Mouse (Mus musculus): ENCODE measurements at regions not wholly inside any gene's neighbourhood (a gene's known extent, or its start where the extent isn't known, plus 50 kb on each side); places are given as distances from the start of the nearest gene placed in this dataset.
A peak's percentile ranks its signal among the peaks of the same experiment; 100 is the strongest.

DNA sequence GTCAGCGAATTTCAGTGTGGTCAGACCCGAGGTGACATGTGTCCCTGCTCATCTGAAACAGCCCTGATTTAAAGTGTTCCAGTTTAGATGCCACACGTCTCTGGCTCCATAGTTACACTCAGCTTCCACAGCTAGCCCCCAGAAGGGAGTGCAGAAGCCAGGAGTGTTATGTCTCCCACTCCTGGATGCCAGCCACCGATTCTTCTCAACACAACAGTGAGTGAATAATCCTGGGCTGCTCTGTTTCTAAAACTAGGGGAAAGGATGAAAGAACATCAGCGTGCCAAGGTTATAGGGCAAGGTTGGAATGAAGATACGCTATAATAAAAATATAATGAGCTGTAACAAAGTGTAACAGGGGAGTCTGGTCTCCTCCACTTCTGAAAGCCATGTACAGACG, 51.5 kb upstream of the Stmnd1 start:
- WGBS: 73% methylated on average over 7 of the region's 7 CpGs
- no peak overlapping the region for H3K4me3 ChIP-seq
- no peak overlapping the region for H3K4me2 ChIP-seq
- no peaks in the 10 kb centered on the region for H3K27me3 ChIP-seq
- H3K27ac ChIP-seq: no peak overlapping the region
- no peaks in the 10 kb centered on the region for H3K36me3 ChIP-seq
- H3K9ac ChIP-seq: no peak overlapping the region
- ATAC-seq (replicated peaks; ENCODE audit: insufficient number of reproducible peaks, insufficient read depth, low FRiP score, low read depth): no peak
- H3K4me1 ChIP-seq (replicated peaks): 0 out of 2 replicates have a peak, but pooled peaks cover 10% of the 10 kb centered on the region
- H3K9me3 ChIP-seq (replicated peaks): no peaks in the 10 kb centered on the region

DNA sequence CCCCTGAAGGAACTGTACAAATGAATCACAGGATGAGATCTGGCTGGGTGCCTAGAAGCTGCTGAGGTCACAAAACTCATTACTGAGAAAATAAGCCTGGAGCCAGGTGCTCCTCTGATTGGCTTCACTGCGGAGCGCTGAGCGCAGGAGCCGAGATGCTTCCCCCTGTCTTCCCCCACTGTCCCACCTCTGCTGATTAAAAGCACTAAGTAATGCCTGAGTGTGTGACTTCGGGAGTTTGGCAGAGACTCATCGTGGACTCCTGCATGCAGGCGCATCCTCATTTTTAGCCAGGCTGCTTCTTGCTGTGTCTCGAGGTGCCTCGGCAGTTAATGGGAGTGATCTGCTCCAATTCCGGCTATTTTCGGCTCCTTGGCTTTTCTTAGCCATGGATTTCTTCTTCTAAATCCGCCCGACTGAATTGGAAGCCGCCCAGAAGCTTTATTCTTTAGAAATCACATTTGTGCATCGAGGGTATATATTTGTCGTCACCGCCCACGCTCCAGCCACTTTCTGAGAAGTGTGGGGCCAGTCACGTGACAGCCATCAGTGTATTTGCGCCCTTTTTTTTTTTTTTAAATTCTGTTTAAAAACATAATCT, 55.3 kb upstream of the Stmnd1 start:
- H3K27me3 ChIP-seq: no peaks in the 10 kb centered on the region
- 0 out of 2 replicates have a peak, but pooled peaks cover 6% of the 10 kb centered on the region for H3K4me1 ChIP-seq (replicated peaks)
- H3K9me3 ChIP-seq (replicated peaks): no peaks in the 10 kb centered on the region
- H3K27ac ChIP-seq: no peak overlapping the region
- peak overlapping the region; percentile 44 for H3K4me2 ChIP-seq
- no peak overlapping the region for H3K4me3 ChIP-seq
- WGBS: 64% methylated on average over 20 of the region's 20 CpGs
- no peak for ATAC-seq (replicated peaks; ENCODE audit: insufficient number of reproducible peaks, insufficient read depth, low FRiP score, low read depth)
- no peak overlapping the region for H3K9ac ChIP-seq
- H3K36me3 ChIP-seq: no peaks in the 10 kb centered on the region

DNA sequence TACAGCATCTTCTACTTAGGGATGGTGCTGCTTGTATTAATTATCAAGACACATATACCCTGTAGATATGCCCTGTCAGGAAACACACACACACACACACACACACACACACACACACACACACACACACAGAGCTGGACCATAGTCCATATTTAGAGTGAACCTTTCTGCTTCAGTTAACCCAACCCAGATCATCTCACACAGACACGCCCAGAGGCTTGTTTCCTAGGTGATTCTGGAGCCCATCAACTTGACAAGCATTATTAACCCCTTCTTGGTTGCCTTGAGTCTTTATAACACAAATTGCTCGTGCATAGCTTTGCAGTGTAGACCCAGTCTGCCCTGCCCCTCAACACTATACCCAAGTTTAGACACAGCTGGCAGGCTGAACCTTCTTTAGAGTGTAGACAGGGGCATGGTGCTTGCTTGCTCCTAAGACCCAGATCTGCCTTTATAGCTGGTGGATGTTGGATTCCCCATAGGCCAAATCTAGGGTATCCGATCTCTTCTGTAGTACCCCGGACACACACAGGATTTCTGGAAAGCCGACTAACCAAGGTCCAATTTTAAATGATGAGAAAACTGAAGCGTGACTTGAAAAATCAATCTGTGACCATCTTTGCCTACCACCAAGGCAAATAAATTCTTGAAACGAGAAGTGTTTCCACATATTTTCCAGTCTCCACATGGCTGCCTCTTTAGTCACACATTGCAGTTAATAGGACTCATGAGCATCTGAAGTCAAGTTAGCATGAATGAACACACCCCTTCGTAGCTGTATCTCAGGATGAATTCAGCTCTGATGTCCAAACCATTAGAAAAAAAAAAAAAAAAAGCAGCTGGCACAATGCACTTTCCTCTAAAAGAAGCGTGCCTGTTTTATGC, 56.3 kb upstream of the Stmnd1 start:
- Histone ChIP-seq H3K4me2 (no peak overlapping the region), H3K4me1 (replicated peaks) (0 out of 2 replicates have a peak, but pooled peaks cover 6% of the 10 kb centered on the region), H3K9me3 (replicated peaks) (no peaks in the 10 kb centered on the region), H3K36me3 (no peaks in the 10 kb centered on the region), H3K27ac (no peak overlapping the region), H3K27me3 (no peaks in the 10 kb centered on the region), H3K9ac (no peak overlapping the region), H3K4me3 (no peak overlapping the region)
- ATAC-seq (replicated peaks; ENCODE audit: insufficient number of reproducible peaks, insufficient read depth, low FRiP score, low read depth): no peak
- 76% methylated on average over 9 of the region's 9 CpGs for WGBS

DNA sequence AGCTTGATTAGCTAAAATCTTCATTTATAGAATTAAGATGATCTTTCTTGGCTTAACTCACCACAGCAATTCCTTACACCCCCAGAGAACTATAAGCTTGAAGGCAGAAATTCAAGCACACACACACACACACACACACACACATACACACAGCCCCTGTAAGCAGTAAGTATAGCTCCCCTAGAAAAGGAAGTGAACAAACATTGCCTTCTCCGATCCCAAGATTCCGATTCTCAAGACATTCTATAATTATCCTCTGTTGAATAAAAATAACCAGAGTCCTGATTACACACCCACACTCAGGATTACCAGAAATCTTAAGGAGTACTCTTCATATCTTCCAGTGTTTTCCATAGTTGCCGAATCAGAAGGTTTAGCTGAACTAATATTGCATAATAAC, 70.0 kb upstream of the Stmnd1 start:
- H3K4me2 ChIP-seq: no peak overlapping the region
- H3K27me3 ChIP-seq: no peaks in the 10 kb centered on the region
- H3K9me3 ChIP-seq (replicated peaks): no peaks in the 10 kb centered on the region
- WGBS: 58% methylated on average over 3 of the region's 3 CpGs
- no peak overlapping the region for H3K4me3 ChIP-seq
- no peak overlapping the region for H3K9ac ChIP-seq
- H3K4me1 ChIP-seq (replicated peaks): no peaks in the 10 kb centered on the region
- no peaks in the 10 kb centered on the region for H3K36me3 ChIP-seq
- no peak for ATAC-seq (replicated peaks; ENCODE audit: insufficient number of reproducible peaks, insufficient read depth, low FRiP score, low read depth)
- H3K27ac ChIP-seq: no peak overlapping the region

DNA sequence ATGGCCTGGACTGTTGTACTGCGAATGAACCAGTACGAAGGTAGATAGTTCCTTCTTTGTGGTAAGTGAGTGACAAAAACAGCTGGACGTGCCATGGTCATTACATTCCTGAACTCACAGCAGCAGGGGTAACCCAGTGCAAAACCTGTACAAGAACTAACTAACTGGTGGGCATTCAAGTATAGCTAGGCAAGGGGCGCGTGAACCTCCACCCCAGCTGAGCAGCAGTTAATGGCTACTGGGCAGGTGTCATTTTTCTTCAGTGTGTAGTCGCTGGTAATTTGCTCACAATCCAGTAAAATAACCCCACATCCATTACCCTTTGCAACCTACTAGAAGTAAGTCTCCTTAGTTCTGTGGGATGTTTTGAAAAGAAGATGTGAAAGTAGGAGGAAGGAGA, 70.9 kb upstream of the Stmnd1 start:
- ATAC-seq (replicated peaks; ENCODE audit: insufficient number of reproducible peaks, insufficient read depth, low FRiP score, low read depth): no peak
- H3K9me3 ChIP-seq (replicated peaks): no peaks in the 10 kb centered on the region
- no peak overlapping the region for H3K4me2 ChIP-seq
- no peaks in the 10 kb centered on the region for H3K27me3 ChIP-seq
- no peak overlapping the region for H3K9ac ChIP-seq
- no peak overlapping the region for H3K4me3 ChIP-seq
- H3K4me1 ChIP-seq (replicated peaks): no peaks in the 10 kb centered on the region
- H3K27ac ChIP-seq: no peak overlapping the region
- no peaks in the 10 kb centered on the region for H3K36me3 ChIP-seq
- 84% methylated on average over 6 of the region's 6 CpGs for WGBS

DNA sequence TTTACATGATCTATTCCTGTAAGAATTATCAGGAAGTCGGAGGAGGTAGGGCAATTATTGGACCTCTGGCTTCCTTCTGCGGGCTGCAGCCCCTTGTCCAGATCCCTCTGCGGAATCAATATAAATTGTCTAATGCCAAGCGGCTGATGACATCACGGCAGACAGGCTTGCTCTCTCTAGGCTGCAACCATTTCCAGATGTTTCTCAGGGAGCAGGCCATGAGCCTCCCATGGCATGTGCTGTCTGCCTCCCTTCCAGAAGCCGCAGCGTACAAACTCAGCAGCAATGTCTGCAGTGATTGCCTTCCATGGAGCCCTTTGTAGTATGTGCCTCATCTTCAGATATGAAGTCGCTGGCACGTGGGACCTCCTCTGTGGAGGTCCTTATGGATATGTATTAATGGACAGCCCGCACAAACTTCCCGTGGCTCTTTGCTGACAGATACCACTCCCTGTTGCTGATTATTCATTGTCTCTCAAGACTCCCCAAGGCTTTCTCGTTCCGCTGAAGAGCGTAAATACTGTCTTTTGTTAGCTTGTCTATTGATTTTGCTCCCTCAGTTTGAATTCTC, 72.4 kb upstream of the Stmnd1 start:
- no peak overlapping the region for H3K4me3 ChIP-seq
- H3K9me3 ChIP-seq (replicated peaks): no peaks in the 10 kb centered on the region
- no peak for ATAC-seq (replicated peaks; ENCODE audit: insufficient number of reproducible peaks, insufficient read depth, low FRiP score, low read depth)
- H3K9ac ChIP-seq: no peak overlapping the region
- no peaks in the 10 kb centered on the region for H3K27me3 ChIP-seq
- H3K4me1 ChIP-seq (replicated peaks): no peaks in the 10 kb centered on the region
- 79% methylated on average over 14 of the region's 14 CpGs for WGBS
- H3K36me3 ChIP-seq: no peaks in the 10 kb centered on the region
- no peak overlapping the region for H3K4me2 ChIP-seq
- H3K27ac ChIP-seq: no peak overlapping the region

DNA sequence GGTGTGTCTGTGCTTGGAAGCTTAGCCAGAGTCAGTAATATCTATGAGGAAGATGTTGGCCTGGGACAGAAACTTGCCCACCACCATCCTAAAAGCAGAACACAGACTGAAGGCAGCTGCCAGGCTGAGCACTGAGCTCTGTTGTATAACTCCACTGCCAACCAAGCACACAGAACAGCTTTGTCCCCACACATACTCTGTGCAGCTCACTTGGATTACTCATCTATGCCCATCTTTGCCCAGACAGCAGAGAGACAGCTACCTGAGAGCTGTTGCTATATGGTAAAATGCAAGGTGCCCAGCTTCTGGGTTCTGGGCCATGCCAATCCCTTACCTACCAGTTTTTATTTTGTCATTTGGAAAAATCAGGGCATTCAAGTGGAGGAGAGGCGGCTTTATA, 80.4 kb upstream of the Stmnd1 start:
- H3K4me1 ChIP-seq (replicated peaks): no peaks in the 10 kb centered on the region
- H3K27me3 ChIP-seq: no peaks in the 10 kb centered on the region
- no peaks in the 10 kb centered on the region for H3K9me3 ChIP-seq (replicated peaks)
- H3K4me2 ChIP-seq: no peak overlapping the region
- 85% methylated on average over 1 of the region's 1 CpGs for WGBS
- H3K9ac ChIP-seq: no peak overlapping the region
- H3K36me3 ChIP-seq: no peaks in the 10 kb centered on the region
- H3K27ac ChIP-seq: no peak overlapping the region
- no peak overlapping the region for H3K4me3 ChIP-seq
- ATAC-seq (replicated peaks; ENCODE audit: insufficient number of reproducible peaks, insufficient read depth, low FRiP score, low read depth): no peak

DNA sequence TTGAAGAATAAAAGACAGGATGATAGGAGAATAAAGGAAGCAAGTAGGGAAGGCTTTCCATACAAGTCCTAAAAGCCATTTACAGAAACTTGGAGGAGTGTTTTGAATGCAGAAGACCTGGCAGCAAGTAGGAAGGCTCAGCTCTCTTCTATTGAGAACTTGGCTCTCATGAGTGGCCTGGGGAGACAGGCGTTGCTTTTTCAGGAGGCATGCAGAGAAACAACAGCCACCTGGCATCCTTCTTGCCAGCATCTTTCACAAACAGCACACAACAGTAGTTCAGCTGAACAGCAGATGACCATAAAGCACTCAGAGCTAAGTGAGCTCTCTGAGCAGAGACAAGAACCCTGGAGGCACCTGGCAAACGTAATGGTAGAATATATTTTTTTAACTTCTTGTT, 83.8 kb upstream of the Stmnd1 start:
- H3K9me3 ChIP-seq (replicated peaks): no peaks in the 10 kb centered on the region
- no peak overlapping the region for H3K4me3 ChIP-seq
- H3K4me2 ChIP-seq: no peak overlapping the region
- H3K4me1 ChIP-seq (replicated peaks): no peaks in the 10 kb centered on the region
- no peak for ATAC-seq (replicated peaks; ENCODE audit: insufficient number of reproducible peaks, insufficient read depth, low FRiP score, low read depth)
- H3K9ac ChIP-seq: no peak overlapping the region
- H3K27ac ChIP-seq: no peak overlapping the region
- H3K36me3 ChIP-seq: no peaks in the 10 kb centered on the region
- 65% methylated on average over 2 of the region's 2 CpGs for WGBS
- no peaks in the 10 kb centered on the region for H3K27me3 ChIP-seq

DNA sequence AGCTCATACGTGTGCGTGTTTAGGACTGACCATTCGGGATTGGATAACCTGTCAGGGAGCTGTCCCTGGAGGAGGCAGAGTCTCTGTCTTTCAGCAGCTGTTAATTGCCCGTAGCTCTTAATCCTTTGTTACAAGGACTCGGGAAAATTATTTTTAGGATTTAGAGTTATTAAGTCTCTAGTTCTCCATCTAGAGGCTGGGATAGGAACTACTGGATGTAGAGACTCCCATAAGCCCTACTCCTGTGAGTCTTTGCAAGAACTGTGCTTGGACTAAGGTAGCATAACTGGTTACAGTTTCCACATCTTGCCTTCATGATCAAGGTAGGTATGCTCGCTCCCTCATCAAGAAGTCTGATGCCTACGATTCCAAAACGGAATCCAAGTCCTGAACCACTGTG, 90.7 kb upstream of the Stmnd1 start:
- H3K36me3 ChIP-seq: no peaks in the 10 kb centered on the region
- H3K9ac ChIP-seq: no peak overlapping the region
- H3K27ac ChIP-seq: no peak overlapping the region
- H3K4me1 ChIP-seq (replicated peaks): no peaks in the 10 kb centered on the region
- ATAC-seq (replicated peaks; ENCODE audit: insufficient number of reproducible peaks, insufficient read depth, low FRiP score, low read depth): no peak
- WGBS: 65% methylated on average over 8 of the region's 8 CpGs
- H3K27me3 ChIP-seq: no peaks in the 10 kb centered on the region
- no peak overlapping the region for H3K4me2 ChIP-seq
- H3K9me3 ChIP-seq (replicated peaks): no peaks in the 10 kb centered on the region
- H3K4me3 ChIP-seq: no peak overlapping the region

DNA sequence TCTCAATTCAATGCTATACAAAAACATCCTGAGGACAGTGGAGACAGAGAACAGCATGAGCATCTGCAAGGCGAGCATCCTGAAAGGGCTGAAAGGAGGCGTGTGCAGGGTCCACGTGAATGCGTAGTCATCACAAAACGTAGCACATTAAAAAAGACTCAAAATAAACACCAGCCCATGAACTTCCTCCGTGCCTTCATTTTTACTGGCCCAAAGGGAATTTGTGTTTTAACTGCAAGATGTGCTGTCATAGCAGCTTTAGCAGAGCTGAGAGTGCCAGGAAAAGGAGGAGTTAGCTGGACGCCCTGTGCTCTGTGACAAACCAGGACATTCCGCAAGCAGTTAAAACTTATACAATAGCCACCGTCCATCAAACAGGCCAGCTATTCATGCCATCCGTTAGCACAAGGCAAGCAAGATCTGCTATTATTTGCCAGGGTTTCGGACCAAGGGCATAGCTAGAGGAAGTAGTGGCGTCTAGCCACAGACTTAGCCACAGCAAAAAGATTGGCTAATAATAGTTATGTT, 92.9 kb upstream of the Stmnd1 start:
- Histone ChIP-seq H3K9ac (no peak overlapping the region), H3K4me1 (replicated peaks) (no peaks in the 10 kb centered on the region), H3K4me2 (no peak overlapping the region), H3K27me3 (no peaks in the 10 kb centered on the region), H3K36me3 (no peaks in the 10 kb centered on the region), H3K27ac (no peak overlapping the region), H3K4me3 (no peak overlapping the region), H3K9me3 (replicated peaks) (no peaks in the 10 kb centered on the region)
- 49% methylated on average over 12 of the region's 12 CpGs for WGBS
- ATAC-seq (replicated peaks; ENCODE audit: insufficient number of reproducible peaks, insufficient read depth, low FRiP score, low read depth): no peak

DNA sequence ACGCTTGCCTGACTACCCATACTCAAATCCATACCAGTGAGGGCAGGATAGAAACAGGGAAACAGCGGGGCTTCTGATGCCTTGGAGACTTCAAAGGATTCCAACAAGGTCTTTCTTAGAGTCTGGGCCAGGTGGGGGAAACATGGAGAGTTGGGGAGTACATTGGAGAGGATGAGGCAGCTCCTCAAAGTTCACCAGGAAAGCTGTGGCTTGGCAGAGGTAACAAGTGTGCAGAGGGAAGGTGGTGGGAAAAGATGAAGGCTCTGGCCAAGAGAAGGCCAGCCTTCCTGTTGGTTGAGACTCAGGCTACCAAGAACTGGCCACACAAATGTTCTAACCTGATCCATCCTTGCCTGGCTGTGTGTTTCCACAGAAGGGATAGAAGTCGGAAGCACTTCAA, 93.6 kb upstream of the Stmnd1 start:
- Histone ChIP-seq H3K4me1 (replicated peaks) (no peaks in the 10 kb centered on the region), H3K27me3 (no peaks in the 10 kb centered on the region), H3K27ac (no peak overlapping the region), H3K9me3 (replicated peaks) (no peaks in the 10 kb centered on the region), H3K4me3 (no peak overlapping the region), H3K9ac (no peak overlapping the region), H3K4me2 (no peak overlapping the region), H3K36me3 (no peaks in the 10 kb centered on the region)
- 84% methylated on average over 3 of the region's 3 CpGs for WGBS
- ATAC-seq (replicated peaks; ENCODE audit: insufficient number of reproducible peaks, insufficient read depth, low FRiP score, low read depth): no peak
